Mouse (Mus musculus) hindbrain, embryonic 11.5 days (tissue): ENCODE data around the gene Mtmr4. TPM values are rescaled to one million over a fixed set of nuclear protein-coding genes. Genes with fewer than 3 reads are reported as not detected.

Experiments used
- ATAC-seq: fragments of 200-750 bp; cut with Nextera tagmentation; 2 replicates; pipeline ENCODE4 v1.8.0; 2017; ENCODE audit warnings: mild to moderate bottlenecking, moderate TSS enrichment, moderate library complexity; ENCODE audit not compliant: low FRiP score
- DNase-seq: peaks from one replicate; pipeline ENCODE4 v3.0.0-alpha.2; 2015; ENCODE audit warnings: low spot score
- H3K27ac ChIP-seq: fragments of 300-500 bp; sonication (generic); 2 replicates; pipeline ENCODE4 v1.5.1; 2014; ENCODE audit warnings: mild to moderate bottlenecking, low read depth, low read length
- H3K27me3 ChIP-seq: fragments of 300-500 bp; sonication (generic); 2 replicates; pipeline ENCODE4 v1.6.1; 2014; ENCODE audit warnings: mild to moderate bottlenecking, low read length, moderate library complexity, mixed read lengths; ENCODE audit not compliant: control insufficient read depth, insufficient read depth
- H3K36me3 ChIP-seq: fragments of 300-500 bp; sonication (generic); 2 replicates; pipeline ENCODE4 v1.6.1; 2014; ENCODE audit warnings: mild to moderate bottlenecking, low read length, moderate library complexity, mixed read lengths; ENCODE audit not compliant: control insufficient read depth, insufficient read depth
- H3K4me1 ChIP-seq: fragments of 300-500 bp; sonication (generic); replicated peaks from 2 replicates; pipeline ENCODE4 v1.6.1; 2014; ENCODE audit warnings: low read length, mixed read lengths; ENCODE audit not compliant: control insufficient read depth, insufficient read depth
- H3K4me2 ChIP-seq: fragments of 300-500 bp; sonication (generic); replicated peaks from 2 replicates; pipeline ENCODE4 v1.6.1; 2014; ENCODE audit warnings: mild to moderate bottlenecking, low read depth, low read length
- H3K4me3 ChIP-seq: fragments of 300-500 bp; sonication (generic); 2 replicates; pipeline ENCODE4 v1.5.1; 2014; ENCODE audit warnings: low read depth, low read length
- H3K9ac ChIP-seq: fragments of 300-500 bp; sonication (generic); 2 replicates; pipeline ENCODE4 v1.6.1; 2014; ENCODE audit warnings: low read depth, low read length
- H3K9me3 ChIP-seq: fragments of 300-500 bp; sonication (generic); 2 replicates; pipeline ENCODE4 v1.6.1; 2016; ENCODE audit warnings: low read length; ENCODE audit not compliant: control insufficient read depth
- WGBS: fragments of 180-500 bp; shearing (Covaris S2); extraction: QIAGEN DNeasy Blood & Tissue Kit; methylation state at CpG from one replicate; pipeline ENCODE4 v1.1.7; 2014; 5-methylcytosine and 5-hydroxymethylcytosine counted together
- polyA plus RNA-seq: library from polyadenylated mRNA; unstranded; fragments of >200 nt; fragmentation: Nextera tagmentation; extraction: Ambion mirVana; gene quantifications from 2 replicates; pipeline ENCODE4 v1.2.1, GENCODE M21; 2014

Mtmr4 gene
- polyA plus RNA-seq, 1 experiment from 2014 or later: 63.2 TPM

GRCm38 (mm10) chr11:87597061-87597460 lies 5.1 kb downstream of the Mtmr4 start:
- no peak for DNase-seq
- peaks cover 30% of the 10 kb centered on the region for H3K36me3 ChIP-seq

GRCm38 (mm10) chr11:87599395-87600089 lies 7.6 kb downstream of the Mtmr4 start:
- Histone ChIP-seq H3K4me2 (no peak overlapping the region), H3K27ac (no peak overlapping the region), H3K9me3 (no peaks in the 10 kb centered on the region), H3K36me3 (peaks cover 36% of the 10 kb centered on the region), H3K9ac (no peak overlapping the region), H3K4me3 (no peak overlapping the region), H3K27me3 (no peaks in the 10 kb centered on the region), H3K4me1 (no peaks in the 10 kb centered on the region; the same call in 1 of the 2 replicates)
- DNase-seq: no peak
- ATAC-seq: no peak
- WGBS: 90% methylated on average over 13 of the region's 13 CpGs

More at GRCm38 (mm10) chr11:87597061-87597460, 5.1 kb downstream of the Mtmr4 start:
- peaks cover 8% of the 10 kb centered on the region for H3K4me1 ChIP-seq
- H3K9ac ChIP-seq: peak overlapping the region; percentile 96; the same call in 1 of the 2 replicates
- no peak overlapping the region for H3K27ac ChIP-seq
- no peaks in the 10 kb centered on the region for H3K27me3 ChIP-seq
- H3K4me3 ChIP-seq: peak overlapping the region; percentile 71; the same call in 1 of the 2 replicates
- no peak for ATAC-seq
- H3K4me2 ChIP-seq: peak overlapping the region; percentile 86; the same call in 1 of the 2 replicates
- no peaks in the 10 kb centered on the region for H3K9me3 ChIP-seq

- H3K27me3 ChIP-seq: no peaks in the 10 kb centered on the region
- DNase-seq: no peak
- H3K4me3 ChIP-seq: no peak overlapping the region
- H3K9me3 ChIP-seq: no peaks in the 10 kb centered on the region
- ATAC-seq: no peak
- no peak overlapping the region for H3K9ac ChIP-seq
- 95% methylated on average over 10 of the region's 10 CpGs for WGBS
- H3K36me3 ChIP-seq: peaks cover 43% of the 10 kb centered on the region
- H3K4me1 ChIP-seq: no peaks in the 10 kb centered on the region
- no peak overlapping the region for H3K4me2 ChIP-seq
- no peak overlapping the region for H3K27ac ChIP-seq
Observed at GRCm38 (mm10) chr11:87600322-87600853, 8.4 kb downstream of the Mtmr4 start.

- no peak overlapping the region for H3K4me3 ChIP-seq
- H3K27me3 ChIP-seq: no peaks in the 10 kb centered on the region
- DNase-seq: no peak
- ATAC-seq: no peak
- no peaks in the 10 kb centered on the region for H3K4me1 ChIP-seq
- H3K9me3 ChIP-seq: no peaks in the 10 kb centered on the region
- H3K9ac ChIP-seq: no peak overlapping the region
- 94% methylated on average over 9 of the region's 9 CpGs for WGBS
- no peak overlapping the region for H3K27ac ChIP-seq
- H3K4me2 ChIP-seq: no peak overlapping the region
- H3K36me3 ChIP-seq: peaks cover 41% of the 10 kb centered on the region
Observed at GRCm38 (mm10) chr11:87602234-87602633, 10.3 kb downstream of the Mtmr4 start.

GRCm38 (mm10) chr11:87603571-87603970 lies 11.6 kb downstream of the Mtmr4 start:
- Histone ChIP-seq H3K9ac (no peak overlapping the region), H3K4me3 (no peak overlapping the region), H3K4me1 (no peaks in the 10 kb centered on the region), H3K36me3 (peaks cover 33% of the 10 kb centered on the region), H3K27me3 (no peaks in the 10 kb centered on the region), H3K27ac (no peak overlapping the region), H3K4me2 (no peak overlapping the region), H3K9me3 (no peaks in the 10 kb centered on the region)
- 93% methylated on average over 2 of the region's 2 CpGs for WGBS
- ATAC-seq: no peak
- no peak for DNase-seq

GRCm38 (mm10) chr11:87609264-87609663 lies 17.3 kb downstream of the Mtmr4 start:
- no peaks in the 10 kb centered on the region for H3K4me1 ChIP-seq
- H3K9me3 ChIP-seq: no peaks in the 10 kb centered on the region
- H3K9ac ChIP-seq: no peak overlapping the region
- no peak for ATAC-seq
- peaks cover 31% of the 10 kb centered on the region for H3K36me3 ChIP-seq
- 92% methylated on average over 7 of the region's 7 CpGs for WGBS
- H3K4me3 ChIP-seq: no peak overlapping the region
- H3K27ac ChIP-seq: no peak overlapping the region
- H3K27me3 ChIP-seq: no peaks in the 10 kb centered on the region
- no peak overlapping the region for H3K4me2 ChIP-seq
- DNase-seq: no peak

- no peak overlapping the region for H3K4me3 ChIP-seq
- H3K9ac ChIP-seq: no peak overlapping the region
- H3K4me1 ChIP-seq: no peaks in the 10 kb centered on the region
- H3K4me2 ChIP-seq: no peak overlapping the region
- no peak for ATAC-seq
- no peak for DNase-seq
- H3K36me3 ChIP-seq: peaks cover 32% of the 10 kb centered on the region
- no peaks in the 10 kb centered on the region for H3K9me3 ChIP-seq
- H3K27me3 ChIP-seq: no peaks in the 10 kb centered on the region
- H3K27ac ChIP-seq: no peak overlapping the region
- 92% methylated on average over 9 of the region's 9 CpGs for WGBS
Observed at GRCm38 (mm10) chr11:87611547-87611946, 19.6 kb downstream of the Mtmr4 start.

- Histone ChIP-seq H3K27me3 (no peaks in the 10 kb centered on the region), H3K4me3 (no peak overlapping the region), H3K9me3 (no peaks in the 10 kb centered on the region), H3K4me2 (no peak overlapping the region), H3K4me1 (no peaks in the 10 kb centered on the region), H3K9ac (no peak overlapping the region), H3K36me3 (peaks cover 41% of the 10 kb centered on the region), H3K27ac (no peak overlapping the region)
- ATAC-seq: no peak
- 94% methylated on average over 7 of the region's 7 CpGs for WGBS
- DNase-seq: no peak
Observed at GRCm38 (mm10) chr11:87613972-87614371, 22.0 kb downstream of the Mtmr4 start.

GRCm38 (mm10) chr11:87615551-87615950 lies 23.6 kb downstream of the Mtmr4 start:
- 95% methylated on average over 5 of the region's 5 CpGs for WGBS
- ATAC-seq: no peak
- H3K4me1 ChIP-seq: no peaks in the 10 kb centered on the region
- H3K9me3 ChIP-seq: no peaks in the 10 kb centered on the region
- no peak overlapping the region for H3K4me3 ChIP-seq
- no peak overlapping the region for H3K4me2 ChIP-seq
- H3K27me3 ChIP-seq: no peaks in the 10 kb centered on the region
- DNase-seq: no peak
- no peak overlapping the region for H3K9ac ChIP-seq
- H3K36me3 ChIP-seq: peaks cover 41% of the 10 kb centered on the region
- no peak overlapping the region for H3K27ac ChIP-seq
